Mouse (Mus musculus) MEL (cell line): ENCODE data around the gene Ikzf3. TPM values are rescaled to one million over a fixed set of nuclear protein-coding genes. Genes with fewer than 3 reads are reported as not detected.

Experiments used
- DNase-seq: peaks from one replicate; pipeline ENCODE4 v3.0.0; 2011; ENCODE audit warnings: low read depth, low spot score
- H3K27ac ChIP-seq: 2 replicates; pipeline ENCODE4 v1.5.1; 2012; ENCODE audit warnings: low read depth, mild to moderate bottlenecking, control low read depth, low read length, moderate library complexity; ENCODE audit not compliant: control insufficient read depth
- H3K27me3 ChIP-seq, 2 experiments: fragments of 150-350 bp in 1 of 2; sonication (generic) in 1 of 2; 2 replicates each; pipeline ENCODE4 v1.6.1; 2012; ENCODE audit warnings: low read length in 2 of 2, mild to moderate bottlenecking in 2 of 2, improper control_type of control experiment in 1 of 2, moderate library complexity in 1 of 2; ENCODE audit not compliant: insufficient read depth in 2 of 2, control insufficient read depth in 1 of 2
- H3K36me3 ChIP-seq, 2 experiments: 2 replicates each; pipeline ENCODE4 v1.6.1; 2012 to 2014; ENCODE audit warnings: low read length in 2 of 2, improper control_type of control experiment in 1 of 2, inconsistent platforms in 1 of 2, mild to moderate bottlenecking in 1 of 2; ENCODE audit not compliant: insufficient read depth in 2 of 2, control insufficient read depth in 1 of 2
- H3K4me1 ChIP-seq, 2 experiments: fragments of 150-350 bp in 1 of 2; sonication (generic) in 1 of 2; 2 replicates each; pipeline ENCODE4 v1.6.1; 2012; ENCODE audit warnings: low read length in 2 of 2, improper control_type of control experiment in 1 of 2, mild to moderate bottlenecking in 1 of 2; ENCODE audit not compliant: insufficient read depth in 2 of 2, control insufficient read depth in 1 of 2
- H3K4me3 ChIP-seq, 2 experiments: fragments of 150-350 bp in 1 of 2; sonication (generic) in 1 of 2; 2 replicates each; pipeline ENCODE4 v1.5.1; 2012; ENCODE audit warnings: low read depth in 2 of 2, low read length in 2 of 2, mild to moderate bottlenecking in 2 of 2, moderate library complexity in 2 of 2, control low read depth in 1 of 2, improper control_type of control experiment in 1 of 2; ENCODE audit not compliant: control insufficient read depth in 1 of 2, insufficient read depth in 1 of 2
- H3K79me2 ChIP-seq: 2 replicates; pipeline ENCODE4 v1.6.1; 2012; ENCODE audit warnings: mild to moderate bottlenecking, low read length, moderate library complexity; ENCODE audit not compliant: control insufficient read depth, poor library complexity, insufficient read depth
- H3K9ac ChIP-seq: 2 replicates; pipeline ENCODE4 v1.6.1; 2012; ENCODE audit warnings: low read depth, mild to moderate bottlenecking, control low read depth, low read length, moderate library complexity; ENCODE audit not compliant: control insufficient read depth, poor library complexity, severe bottlenecking
- H3K9me3 ChIP-seq: fragments of 150-350 bp; sonication (generic); replicated peaks from 2 replicates; pipeline ENCODE4 v1.6.1; 2012; ENCODE audit warnings: mild to moderate bottlenecking, low read length, improper control_type of control experiment, moderate library complexity; ENCODE audit not compliant: insufficient read depth
- BHLHE40 ChIP-seq: IDR thresholded peaks from 2 replicates; pipeline ENCODE4 v1.6.1; 2012; ENCODE audit warnings: low read depth, mild to moderate bottlenecking, inconsistent platforms, low read length, improper control_type of control experiment, borderline replicate concordance
- E2F4 ChIP-seq: IDR thresholded peaks from 2 replicates; pipeline ENCODE4 v1.6.1; 2011; ENCODE audit warnings: low read depth, low read length, improper control_type of control experiment, borderline replicate concordance
- ELF1 ChIP-seq: IDR thresholded peaks from 2 replicates; pipeline ENCODE4 v1.6.1; 2014; ENCODE audit warnings: low read depth, mild to moderate bottlenecking, inconsistent platforms, low read length, improper control_type of control experiment, moderate library complexity
- EP300 ChIP-seq, 2 experiments: IDR thresholded peaks; 2 replicates each; pipeline ENCODE4 v1.6.1; 2011; ENCODE audit warnings: improper control_type of control experiment in 2 of 2, low read length in 2 of 2, low read depth in 1 of 2, mild to moderate bottlenecking in 1 of 2
- GABPA ChIP-seq: IDR thresholded peaks from 2 replicates; pipeline ENCODE4 v1.6.1; 2012; ENCODE audit warnings: low read depth, mild to moderate bottlenecking, inconsistent platforms, low read length, improper control_type of control experiment, moderate library complexity
- GATA1 ChIP-seq: IDR thresholded peaks from 2 replicates; pipeline ENCODE4 v1.6.1; 2011; ENCODE audit warnings: low read depth, low read length, improper control_type of control experiment
- HCFC1 ChIP-seq: IDR thresholded peaks from 2 replicates; pipeline ENCODE4 v1.6.1; 2012; ENCODE audit warnings: low read depth, mild to moderate bottlenecking, inconsistent platforms, low read length, improper control_type of control experiment, moderate library complexity
- JUND ChIP-seq: IDR thresholded peaks from 2 replicates; pipeline ENCODE4 v1.6.1; 2011; ENCODE audit warnings: low read depth, mild to moderate bottlenecking, improper control_type of control experiment, low read length
- MAZ ChIP-seq: IDR thresholded peaks from 2 replicates; pipeline ENCODE4 v1.6.1; 2012; ENCODE audit warnings: low read depth, mild to moderate bottlenecking, inconsistent platforms, low read length, improper control_type of control experiment
- MEF2A ChIP-seq: IDR thresholded peaks from 2 replicates; pipeline ENCODE4 v1.6.1; 2014; ENCODE audit warnings: low read depth, mild to moderate bottlenecking, inconsistent platforms, low read length, improper control_type of control experiment; ENCODE audit not compliant: poor library complexity, insufficient replicate concordance, severe bottlenecking; ENCODE audit errors: extremely low read depth
- MXI1 ChIP-seq: IDR thresholded peaks from 2 replicates; pipeline ENCODE4 v1.6.1; 2011; ENCODE audit warnings: mild to moderate bottlenecking, low read depth, low read length, improper control_type of control experiment
- MYB ChIP-seq: IDR thresholded peaks from 2 replicates; pipeline ENCODE4 v1.6.1; 2011; ENCODE audit warnings: mild to moderate bottlenecking, low read depth, low read length, improper control_type of control experiment
- NRF1 ChIP-seq: IDR thresholded peaks from 2 replicates; pipeline ENCODE4 v1.6.1; 2014; ENCODE audit warnings: low read depth, mild to moderate bottlenecking, inconsistent platforms, low read length, improper control_type of control experiment, moderate library complexity; ENCODE audit not compliant: poor library complexity, insufficient read depth, severe bottlenecking
- POLR2A ChIP-seq, 2 experiments: IDR thresholded peaks; 2 replicates each; pipeline ENCODE4 v1.6.1; 2011 to 2012; ENCODE audit warnings: low read length in 2 of 2, mild to moderate bottlenecking in 2 of 2, control low read depth in 1 of 2, improper control_type of control experiment in 1 of 2, low read depth in 1 of 2, moderate library complexity in 1 of 2; ENCODE audit not compliant: control insufficient read depth in 1 of 2, insufficient read depth in 1 of 2, poor library complexity in 1 of 2
- SMC3 ChIP-seq: IDR thresholded peaks from 2 replicates; pipeline ENCODE4 v1.6.1; 2011; ENCODE audit warnings: low read depth, low read length, improper control_type of control experiment
- TAL1 ChIP-seq: IDR thresholded peaks from 2 replicates; pipeline ENCODE4 v1.6.1; 2012; ENCODE audit warnings: mild to moderate bottlenecking, inconsistent platforms, low read length, moderate library complexity, mixed read lengths
- TCF12 ChIP-seq: IDR thresholded peaks from 2 replicates; pipeline ENCODE4 v1.6.1; 2014; ENCODE audit warnings: low read depth, mild to moderate bottlenecking, inconsistent platforms, low read length, improper control_type of control experiment, moderate library complexity
- UBTF ChIP-seq: IDR thresholded peaks from 2 replicates; pipeline ENCODE4 v1.6.1; 2012; ENCODE audit warnings: low read depth, mild to moderate bottlenecking, inconsistent platforms, low read length, improper control_type of control experiment, moderate library complexity, borderline replicate concordance; ENCODE audit not compliant: insufficient read depth
- USF1 ChIP-seq: IDR thresholded peaks from 2 replicates; pipeline ENCODE4 v1.6.1; 2014; ENCODE audit warnings: low read depth, mild to moderate bottlenecking, inconsistent platforms, low read length, improper control_type of control experiment, moderate library complexity
- USF2 ChIP-seq, 2 experiments: IDR thresholded peaks; 2 replicates each; pipeline ENCODE4 v1.6.1; 2011 to 2012; ENCODE audit warnings: improper control_type of control experiment in 2 of 2, low read length in 2 of 2, borderline replicate concordance in 1 of 2, inconsistent platforms in 1 of 2, low read depth in 1 of 2, mild to moderate bottlenecking in 1 of 2; ENCODE audit not compliant: insufficient read depth in 1 of 2
- ZMIZ1 ChIP-seq: IDR thresholded peaks from 2 replicates; pipeline ENCODE4 v1.6.1; 2012; ENCODE audit warnings: low read depth, mild to moderate bottlenecking, inconsistent platforms, low read length, improper control_type of control experiment, moderate library complexity
- ZNF384 ChIP-seq: IDR thresholded peaks from 2 replicates; pipeline ENCODE4 v1.6.1; 2012; ENCODE audit warnings: low read depth, mild to moderate bottlenecking, inconsistent platforms, low read length, improper control_type of control experiment
- polyA plus RNA-seq, 2 experiments: library from polyadenylated mRNA; stranded (reverse) in 1 of 2; unstranded in 1 of 2; fragments of >175 nt in 1 of 2; fragments of >200 nt in 1 of 2; gene quantifications; 2 replicates each; pipeline versions ENCODE4 v1.2.1 to v1.2.4; 2012; ENCODE audit warnings: low replicate concordance in 2 of 2, low read depth in 1 of 2; ENCODE audit not compliant: insufficient read length in 2 of 2, insufficient read depth in 1 of 2, missing spikeins in 1 of 2
- total RNA-seq: library from RNA; depleted of rRNA; stranded (reverse); fragments of 300-350 nt; gene quantifications from 2 replicates; pipeline ENCODE4 v1.2.3, GENCODE M21; 2012

Gene Ikzf3
- total and polyA plus RNA-seq, 3 experiments: 0.12 TPM; not detected in 2

GRCm38 (mm10) chr11:98449419-98449818 is 96.4 kb downstream of the Ikzf3 start:
- Histone ChIP-seq H3K27ac (no peak overlapping the region), H3K9ac (no peak overlapping the region), H3K4me1 (no peaks in the 10 kb centered on the region), H3K27me3 (no peaks in the 10 kb centered on the region; a peak in 3 of 4 replicates)
- TF ChIP-seq GABPA (no peak), MXI1 (no peak), USF2 (IDR thresholded peaks at IDR 0.05; ENCODE audit: borderline replicate concordance in 1 of 2, insufficient read depth in 1 of 2, low read depth in 1 of 2, low read length in 2 of 2) (no peak), UBTF (no peak), ZMIZ1 (no peak), GATA1 (no peak), MEF2A (no peak), POLR2A (IDR thresholded peaks at IDR 0.05; ENCODE audit: control insufficient read depth in 1 of 2, insufficient read depth in 1 of 2, low read depth in 1 of 2, low read length in 2 of 2, poor library complexity in 1 of 2) (no peak), BHLHE40 (no peak), MAZ (no peak), E2F4 (no peak), NRF1 (no peak)
- TF ChIP-seq, all 39 proteins: peak for 0
- H3K4me3 ChIP-seq: no peak overlapping the region
- DNase-seq: no peak
- no peaks in the 10 kb centered on the region for H3K79me2 ChIP-seq
- no peaks in the 10 kb centered on the region for H3K9me3 ChIP-seq
- H3K36me3 ChIP-seq: no peaks in the 10 kb centered on the region

GRCm38 (mm10) chr11:98448191-98448790 is 97.5 kb downstream of the Ikzf3 start:
- Histone ChIP-seq H3K9ac (no peak overlapping the region), H3K4me3 (no peak overlapping the region), H3K79me2 (no peaks in the 10 kb centered on the region)
- peak; percentile 39 for DNase-seq
- TF ChIP-seq EP300 (IDR thresholded peaks at IDR 0.05; ENCODE audit: low read depth in 1 of 2, low read length in 2 of 2) (no peak), SMC3 (no peak), TAL1 (no peak), MYB (no peak), ZNF384 (no peak), USF1 (no peak), TCF12 (no peak), HCFC1 (0 out of 2 replicates have a peak, but pooled peaks have one; percentile 18), MEF2A (no peak), MAZ (no peak), ELF1 (peak; percentile 39; the same call in 1 of the 2 replicates), NRF1 (no peak), JUND (no peak), MXI1 (no peak)
- TF ChIP-seq, all 39 proteins: peak for 2
- Histone ChIP-seq H3K36me3 (no peaks in the 10 kb centered on the region), H3K4me1 (no peaks in the 10 kb centered on the region), H3K9me3 (no peaks in the 10 kb centered on the region), H3K27me3 (peaks cover 0 to 1% of the 10 kb centered on the region in 2 experiments; a peak in 3 of 4 replicates), H3K27ac (no peak overlapping the region)
